Mouse (Mus musculus) c-Kit-positive CD71-positive TER-119-positive erythroid progenitor cells, embryonic 14.5 days (primary cell): ENCODE measurements around the gene Serhl.

Experiments used
- DNase-seq: peaks from one replicate; pipeline ENCODE4 v3.0.0-alpha.2; 2013; ENCODE audit warnings: low spot score

Gene Serhl

DNA sequence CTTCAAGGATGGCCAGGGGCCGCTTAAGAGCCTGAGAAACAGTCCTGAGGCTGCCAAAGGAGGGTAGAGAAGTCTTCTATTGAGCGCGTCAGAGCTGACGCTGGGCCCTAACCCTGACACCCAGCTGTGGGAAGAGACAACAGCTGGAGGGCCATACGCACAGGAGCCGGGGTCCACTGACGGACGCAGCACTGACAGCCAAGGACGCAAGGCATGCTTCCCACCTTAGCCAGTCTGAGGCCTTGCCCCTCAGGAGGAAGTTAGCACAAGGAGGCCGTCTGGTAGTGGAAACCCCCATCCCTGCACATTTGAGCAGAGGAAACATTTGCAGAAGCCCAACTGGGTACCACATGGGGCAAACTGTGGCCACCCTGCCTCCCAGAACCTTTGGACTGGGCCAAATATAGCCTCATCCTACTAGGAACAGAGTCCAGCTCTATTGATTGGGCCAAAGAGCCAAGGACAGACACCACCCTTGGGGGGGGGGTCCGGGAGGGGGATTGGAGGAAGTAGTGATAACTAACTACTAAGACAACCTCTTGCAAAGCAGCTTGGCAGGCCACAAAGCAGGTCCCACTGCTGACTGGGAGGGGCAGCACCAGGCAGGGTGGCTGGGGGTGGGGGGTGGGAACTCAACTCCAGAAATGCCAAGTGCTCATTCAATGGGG lies 73.6 kb downstream of the Serhl start:
- no peak for DNase-seq

DNA sequence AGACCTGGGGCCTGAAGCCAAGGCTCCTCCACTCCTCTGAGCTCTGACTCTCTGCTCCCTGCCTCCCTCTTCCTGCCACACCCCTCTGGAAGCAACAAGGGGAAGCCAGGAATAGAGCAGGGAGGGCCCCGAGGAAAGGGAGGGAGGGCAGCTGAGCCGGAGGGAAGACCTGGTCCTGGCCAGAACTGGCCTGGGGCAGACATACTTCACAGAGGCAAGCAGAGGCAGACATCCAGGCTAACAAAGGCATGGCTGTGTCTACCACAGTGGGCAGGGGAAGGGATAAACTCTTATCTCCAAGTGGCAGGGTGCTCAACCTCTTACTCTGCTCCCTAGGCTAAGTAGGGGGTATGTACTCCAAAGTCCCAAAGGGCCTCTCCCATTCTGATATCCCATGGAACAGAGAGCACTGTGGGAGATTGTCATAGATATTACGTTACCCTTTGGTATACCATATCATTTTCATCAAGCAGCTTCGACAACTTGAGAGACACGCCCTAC lies 75.7 kb downstream of the Serhl start:
- peak; percentile 74 for DNase-seq

GRCm38 (mm10) chr15:83165526-83166315 lies 76.4 kb downstream of the Serhl start:
- DNase-seq = no peak
